Mouse (Mus musculus) urinary bladder, postnatal 25 days (tissue): Measurements from ENCODE around the gene Ddn.

ENCODE experiments used
- DNase-seq: peaks from one replicate; pipeline ENCODE4 v3.0.0; 2022; ENCODE audit warnings: low spot score

Ddn gene

GRCm38 (mm10) chr15:98775533-98775932, 33.8 kb downstream of the Ddn start:
- DNase-seq, result no peak

- no peak for DNase-seq
These were observed 35.2 kb downstream of the Ddn start for GRCm38 (mm10) chr15:98774096-98774495.

- no peak for DNase-seq
These were observed 36.6 kb downstream of the Ddn start for GRCm38 (mm10) chr15:98772511-98773211.

- no peak for DNase-seq
These were observed 37.4 kb downstream of the Ddn start for GRCm38 (mm10) chr15:98771813-98772425.

GRCm38 (mm10) chr15:98768259-98768658, 41.0 kb downstream of the Ddn start:
- DNase-seq, result no peak

- DNase-seq, result no peak
These were observed 43.4 kb downstream of the Ddn start for GRCm38 (mm10) chr15:98765929-98766328.

GRCm38 (mm10) chr15:98762670-98763529, 46.4 kb downstream of the Ddn start, which contains the start of gene Arf3:
Arf3 (minus strand) TSS chr15:98763214.
- DNase-seq, result peak; percentile 97

GRCm38 (mm10) chr15:98762201-98762621, 47.1 kb downstream of the Ddn start:
- peak; percentile 55 for DNase-seq

- no peak for DNase-seq
These were observed 55.2 kb downstream of the Ddn start for GRCm38 (mm10) chr15:98754125-98754524.
